Mouse (Mus musculus) kidney, postnatal 4 days (tissue): ENCODE data around the gene Gdf15.

Experiments
- DNase-seq, 2 experiments: peaks; one replicate each; pipeline ENCODE4 v3.0.0; 2021; ENCODE audit warnings: mixed read lengths in 2 of 2

Gene Gdf15

DNA sequence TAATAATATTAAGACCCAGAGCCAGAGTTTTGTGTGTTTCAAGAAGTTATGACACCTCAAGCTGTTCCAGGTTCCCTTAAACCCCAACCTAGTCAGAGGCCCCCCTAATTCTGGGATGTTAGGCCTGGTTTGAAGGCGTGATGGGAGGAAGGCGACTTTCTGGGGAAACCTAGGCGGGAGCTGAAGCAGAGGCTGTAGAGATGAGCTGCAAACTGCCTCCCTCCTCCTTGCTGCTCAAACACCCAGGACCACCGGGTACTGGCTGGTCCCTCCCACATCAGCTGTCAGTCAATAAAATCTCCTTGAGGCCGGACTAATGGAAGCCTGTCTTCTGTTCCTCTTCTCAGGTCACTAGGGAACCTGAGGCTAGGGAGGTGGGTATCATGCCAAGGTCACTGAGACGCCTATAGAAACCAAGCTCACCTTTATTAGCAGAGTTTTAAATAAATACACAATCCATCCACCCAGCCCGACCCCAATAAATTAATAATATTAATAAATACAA is 3.2 kb downstream of the Gdf15 start:
- DNase-seq = no peak

GRCm38 (mm10) chr8:70627041-70627440 is 5.2 kb downstream of the Gdf15 start:
- no peak for DNase-seq

DNA sequence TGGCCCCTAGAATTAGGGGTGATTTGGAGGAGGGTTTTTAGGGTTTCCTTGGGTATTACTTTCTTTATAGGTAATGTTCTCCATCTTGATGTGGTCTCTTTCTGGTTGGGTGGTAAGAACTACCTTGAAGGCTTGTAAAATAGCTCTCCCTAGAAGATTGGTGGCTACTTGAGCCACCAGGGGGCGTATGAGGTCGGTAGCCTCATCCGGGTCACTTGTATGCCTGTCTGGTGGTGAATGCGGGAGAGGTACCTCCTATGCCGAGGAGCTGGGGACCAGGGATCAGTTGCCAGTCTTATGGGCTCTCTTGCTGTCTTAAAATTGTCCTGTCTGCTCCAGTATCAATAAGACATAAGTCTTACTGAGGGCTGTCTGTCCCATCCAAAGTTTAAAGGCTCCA is 7.2 kb downstream of the Gdf15 start:
- DNase-seq = peak; percentile 80 to 83

GRCm38 (mm10) chr8:70622220-70622619 is 10.0 kb downstream of the Gdf15 start:
- DNase-seq = no peak

DNA sequence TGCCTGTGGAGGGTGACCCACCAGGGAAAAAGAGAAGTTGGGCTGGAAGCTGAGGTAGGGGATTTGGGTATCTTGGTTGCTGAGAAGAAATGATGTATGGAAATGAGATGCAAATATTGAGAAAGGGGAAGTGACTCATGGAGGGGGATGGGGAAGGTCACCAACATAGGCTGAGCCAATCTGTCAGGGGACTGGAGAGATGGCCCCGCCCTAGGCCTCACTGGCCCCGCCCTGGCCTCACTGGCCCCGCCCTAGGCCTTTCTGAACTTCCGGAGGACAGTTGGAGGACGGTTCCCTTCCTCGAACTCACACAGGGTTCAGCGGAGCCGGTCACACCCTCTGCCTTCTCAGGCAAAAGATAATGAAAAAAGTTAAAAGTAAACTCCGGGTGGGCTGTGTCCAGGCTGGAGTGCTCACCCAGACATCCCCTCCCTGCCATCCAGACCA is 13.3 kb downstream of the Gdf15 start:
- peak; percentile 65 to 79 for DNase-seq

- DNase-seq = no peak
Observed at GRCm38 (mm10) chr8:70617985-70618384, 14.3 kb downstream of the Gdf15 start.

- DNase-seq = no peak
Observed at GRCm38 (mm10) chr8:70616645-70617044, 15.6 kb downstream of the Gdf15 start.

DNA sequence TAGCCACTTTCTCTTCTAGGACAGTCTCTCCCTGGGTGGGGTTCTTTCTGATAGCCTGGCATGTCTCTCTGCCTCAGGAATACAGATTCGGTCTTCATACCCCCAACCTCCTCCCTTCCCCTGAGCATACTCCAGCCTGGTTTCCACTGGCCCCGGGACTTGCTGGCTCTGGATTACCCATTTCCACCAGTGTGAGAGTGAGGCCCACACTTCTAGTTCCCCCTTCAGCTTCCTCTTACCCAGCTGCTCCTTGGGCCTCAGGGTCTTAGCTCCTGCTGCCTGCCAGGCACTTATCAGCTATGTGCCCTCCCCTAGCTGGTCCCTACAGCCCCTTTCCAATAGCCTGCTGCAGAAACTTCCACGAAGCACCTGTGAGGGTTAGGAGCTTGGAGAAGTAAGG is 16.4 kb downstream of the Gdf15 start, which contains the start of gene Lrrc25:
TSS of gene Lrrc25 (plus strand) at position 262 of the 400 bp plus-strand sequence.
- DNase-seq = no peak

GRCm38 (mm10) chr8:70615281-70615680 is 17.0 kb downstream of the Gdf15 start:
- no peak for DNase-seq

DNA sequence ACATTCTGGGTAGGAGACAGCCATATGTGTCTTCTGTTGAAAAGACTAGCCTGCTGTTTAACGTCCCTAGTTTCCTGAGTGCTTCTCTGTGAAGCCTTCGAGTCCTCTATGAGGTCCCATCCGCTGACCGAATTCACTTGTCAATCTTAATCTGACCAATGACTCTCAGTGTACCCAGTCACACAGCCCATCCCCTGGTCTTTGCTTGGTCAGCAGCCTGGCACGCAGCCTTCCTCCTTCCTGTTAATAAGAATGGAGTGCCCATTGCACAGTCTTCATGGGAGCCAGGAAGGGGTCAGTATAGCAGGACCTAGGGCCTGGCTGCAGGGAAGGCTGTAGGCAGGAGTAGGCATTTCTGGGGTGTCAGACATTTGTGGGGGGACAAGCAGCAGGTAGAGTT is 17.8 kb downstream of the Gdf15 start:
- no peak for DNase-seq

DNA sequence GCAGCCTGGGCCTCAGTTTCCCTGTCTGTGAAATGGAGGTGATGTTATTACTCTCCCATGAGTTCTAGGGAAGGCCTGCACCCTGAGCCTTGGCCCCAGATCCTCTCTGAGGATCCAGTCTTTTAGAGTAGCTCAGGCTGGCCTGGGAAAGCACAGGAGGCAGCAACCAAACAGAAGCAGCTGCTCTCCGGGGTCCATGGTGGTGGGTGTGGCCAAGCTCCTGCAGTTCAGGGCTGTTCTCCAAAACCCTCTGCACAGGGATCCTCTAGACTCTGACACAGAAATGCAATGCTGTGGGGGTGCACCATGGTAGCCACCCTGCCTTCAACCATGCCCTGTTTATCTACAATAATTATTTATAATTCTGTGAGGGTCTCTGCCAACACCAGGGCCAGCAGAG is 18.5 kb downstream of the Gdf15 start:
- DNase-seq = no peak

- peak; percentile 93 to 94 for DNase-seq
Observed at GRCm38 (mm10) chr8:70611849-70612248, 20.4 kb downstream of the Gdf15 start.

GRCm38 (mm10) chr8:70610796-70611771 is 21.2 kb downstream of the Gdf15 start:
- peak; percentile 92 for DNase-seq

GRCm38 (mm10) chr8:70609849-70610795 is 22.1 kb downstream of the Gdf15 start:
- DNase-seq = peak; percentile 92 to 96

DNA sequence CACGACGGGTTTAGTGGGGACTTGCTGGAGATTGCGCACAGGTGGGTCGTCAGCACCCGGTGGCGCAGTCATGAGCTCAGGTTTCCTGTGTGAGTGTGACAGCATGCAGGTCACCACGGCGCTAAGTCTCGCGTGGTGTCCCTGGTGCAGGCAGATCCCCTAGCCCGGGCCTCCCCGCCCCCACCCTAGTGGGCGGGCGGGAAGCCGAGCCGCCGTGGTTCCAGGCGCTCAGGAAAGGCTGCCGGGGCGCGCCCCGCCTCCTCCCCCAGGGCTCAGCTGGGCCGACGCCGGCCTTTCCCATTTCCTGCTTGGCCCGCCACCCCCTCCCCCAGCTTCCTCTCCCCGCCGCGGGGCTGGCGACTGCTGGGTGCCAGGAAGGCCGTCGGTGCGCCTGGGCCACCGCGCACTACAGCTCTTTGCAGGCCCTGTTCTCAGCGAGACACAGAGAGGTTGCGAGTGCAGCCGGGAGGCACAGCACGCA is 22.8 kb downstream of the Gdf15 start:
- DNase-seq = peak; percentile 94 to 97

DNA sequence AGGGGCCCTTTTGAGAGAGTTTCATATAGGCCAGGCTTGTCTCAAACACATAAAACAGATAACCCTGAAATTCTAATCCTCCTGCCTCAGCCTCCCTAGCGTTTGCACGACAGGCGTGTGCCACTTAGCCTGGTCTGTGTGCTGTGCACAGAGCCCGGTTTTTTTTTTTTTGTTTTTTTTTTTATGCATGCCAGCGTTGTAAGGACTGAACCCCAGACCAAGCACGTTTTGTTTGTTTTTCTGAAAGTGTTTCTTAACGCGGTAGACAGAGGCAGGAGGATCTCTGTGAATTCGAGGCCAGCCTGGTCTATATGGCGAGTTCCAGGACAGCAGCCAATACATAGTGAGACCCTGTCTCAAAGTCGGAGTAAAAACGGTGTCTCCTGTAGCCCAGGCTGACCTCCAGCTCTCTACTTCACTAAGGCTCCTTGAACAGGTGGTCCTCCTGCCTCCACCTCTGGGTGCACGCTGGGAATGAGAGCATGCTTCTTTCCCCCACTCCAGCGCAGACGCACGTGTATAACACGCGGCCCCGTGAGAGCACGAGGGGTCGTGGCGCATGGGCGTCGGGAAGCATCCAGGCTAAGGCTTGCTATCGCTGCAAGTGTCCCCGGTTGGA is 23.4 kb downstream of the Gdf15 start, which contains the start of gene Ssbp4:
TSS of gene Ssbp4 (minus strand) at position 124 of the 619 bp plus-strand sequence.
- DNase-seq = no peak

GRCm38 (mm10) chr8:70607898-70608748 is 24.1 kb downstream of the Gdf15 start:
- peak; percentile 64 to 79 for DNase-seq

GRCm38 (mm10) chr8:70607603-70607897 is 24.7 kb downstream of the Gdf15 start:
- peak in 1 of 2 experiments; percentile 32 for DNase-seq

GRCm38 (mm10) chr8:70606780-70607602 is 25.3 kb downstream of the Gdf15 start:
- DNase-seq = peak; percentile 32 to 47
